Comparison of ENCODE assay signal across 21 mouse cellular contexts in the genomic region with DNA sequence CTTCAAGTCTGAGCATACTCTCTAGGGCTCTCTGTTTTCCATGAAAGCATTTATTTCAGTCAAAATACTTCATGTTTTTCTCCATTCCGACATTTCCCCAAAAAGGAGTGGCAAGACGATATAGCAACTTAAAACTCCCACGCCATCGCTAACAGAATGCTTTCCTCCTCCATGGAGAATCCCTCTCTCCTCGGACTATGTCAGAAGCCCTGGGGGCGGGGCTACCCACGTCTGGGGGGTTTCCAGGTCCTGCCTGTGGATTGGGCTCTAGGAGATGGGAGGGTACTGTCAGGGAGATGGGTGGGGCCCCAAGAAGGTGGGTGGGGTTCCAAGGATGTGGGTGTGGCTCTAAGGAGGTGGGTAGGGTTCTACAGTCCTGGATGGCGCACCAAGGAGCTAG.
DNase-seq lines count a peak whose midpoint lies in the region; ATAC-seq and TF ChIP-seq lines count a peak whose summit lies in the region.
"Had no signal": no experiment of that assay in that cellular context is flagged by ENCODE, and none has a peak within 500 bp of the region (broad histone marks: within the 10 kb centered on the region; RNA-seq: fewer than 3 reads in every experiment).

No protein-coding gene starts in this region.

- no peaks in the 10 kb centered on the region for H3K27me3 ChIP-seq in stomach, postnatal 0 days (ENCODE audit: control insufficient read depth, insufficient read depth, low read length)
- no peaks in the 10 kb centered on the region for H3K27me3 ChIP-seq in midbrain, embryonic 10.5 days (ENCODE audit: low read depth, poor library complexity, severe bottlenecking)
- H3K27me3 ChIP-seq: embryonic facial prominence, embryonic 12.5 days; forebrain, embryonic 13.5 days; forebrain, embryonic 15.5 days had no signal

- DNase-seq in lung, postnatal 10 days, result peak; percentile 6
- no peak for DNase-seq in lung, postnatal 14 days
- DNase-seq in R1 (ENCODE audit: low read depth, low spot score), result peak; percentile 44
- DNase-seq in stomach, postnatal 0 days (ENCODE audit: low spot score), result peak; percentile 16
- no peak for DNase-seq in midbrain, embryonic 10.5 days (ENCODE audit: low spot score)
- no peak for DNase-seq in urinary bladder, postnatal 36 days (ENCODE audit: low spot score in 2 of 2)
- DNase-seq: adrenal gland, adult 2 months; adrenal gland, postnatal 10 days; adrenal gland, postnatal 25 days; cerebellum, adult 11-12 months; cerebellum, adult 2 months; cerebellum, adult 9-10 months; cerebellum, postnatal 10 days; cerebellum, postnatal 25 days; forebrain, postnatal 0 days had no signal

- no peak overlapping the region for H3K27ac ChIP-seq in stomach, postnatal 0 days (replicated peaks)
- H3K27ac ChIP-seq in midbrain, embryonic 10.5 days (replicated peaks), result no peak overlapping the region
- H3K27ac ChIP-seq: embryonic facial prominence, embryonic 10.5 days; embryonic facial prominence, embryonic 12.5 days; forebrain, embryonic 13.5 days; forebrain, embryonic 15.5 days had no signal

- WGBS in stomach, postnatal 0 days, result 76% methylated on average over 8 of the region's 8 CpGs
- WGBS in midbrain, embryonic 10.5 days, result 85% methylated on average over 8 of the region's 8 CpGs

- H3K4me2 ChIP-seq in stomach, postnatal 0 days (replicated peaks; ENCODE audit: low read depth), result no peak overlapping the region
- H3K4me2 ChIP-seq: embryonic facial prominence, embryonic 12.5 days; forebrain, embryonic 13.5 days; forebrain, embryonic 15.5 days had no signal

- H3K4me3 ChIP-seq in stomach, postnatal 0 days (ENCODE audit: low read depth, low read length), result no peak overlapping the region
- no peak overlapping the region for H3K4me3 ChIP-seq in midbrain, embryonic 10.5 days
- H3K4me3 ChIP-seq: embryonic facial prominence, embryonic 10.5 days; embryonic facial prominence, embryonic 12.5 days; forebrain, embryonic 13.5 days; forebrain, embryonic 15.5 days had no signal

- TF ChIP-seq EP300 in stomach, postnatal 0 days (optimal IDR thresholded peaks at IDR 0.05), result no peak

- ATAC-seq in stomach, postnatal 0 days (ENCODE audit: low FRiP score, low TSS enrichment), result no peak
- ATAC-seq: forebrain, embryonic 13.5 days; forebrain, embryonic 15.5 days; forebrain, postnatal 0 days; Patski had no signal

- H3K9ac ChIP-seq in stomach, postnatal 0 days (ENCODE audit: low read length), result no peak overlapping the region
- H3K9ac ChIP-seq: embryonic facial prominence, embryonic 12.5 days; forebrain, embryonic 13.5 days; forebrain, embryonic 15.5 days; forebrain, postnatal 0 days had no signal

- no peaks in the 10 kb centered on the region for H3K36me3 ChIP-seq in stomach, postnatal 0 days (ENCODE audit: control insufficient read depth, insufficient read depth, low read length)
- H3K36me3 ChIP-seq in midbrain, embryonic 10.5 days, result no peaks in the 10 kb centered on the region
- H3K36me3 ChIP-seq: embryonic facial prominence, embryonic 10.5 days; embryonic facial prominence, embryonic 12.5 days; forebrain, embryonic 15.5 days; G1E had no signal

- no peaks in the 10 kb centered on the region for H3K4me1 ChIP-seq in stomach, postnatal 0 days (replicated peaks; ENCODE audit: control insufficient read depth, insufficient read depth)
- H3K4me1 ChIP-seq in midbrain, embryonic 10.5 days, result no peaks in the 10 kb centered on the region
- H3K4me1 ChIP-seq: embryonic facial prominence, embryonic 10.5 days; embryonic facial prominence, embryonic 12.5 days; forebrain, embryonic 13.5 days; forebrain, embryonic 15.5 days had no signal

- TF ChIP-seq CTCF in stomach, postnatal 0 days (IDR thresholded peaks at IDR 0.05; ENCODE audit: low read depth), result no peak

- no peaks in the 10 kb centered on the region for H3K9me3 ChIP-seq in stomach, postnatal 0 days (ENCODE audit: control insufficient read depth, low read length)
- no peaks in the 10 kb centered on the region for H3K9me3 ChIP-seq in midbrain, embryonic 10.5 days (replicated peaks)
- H3K9me3 ChIP-seq: embryonic facial prominence, embryonic 10.5 days; embryonic facial prominence, embryonic 12.5 days; forebrain, embryonic 13.5 days; forebrain, embryonic 15.5 days had no signal

Comparison
In these comparisons a context has a peak if more than half of its experiments do, and no peak if none do; other contexts are left out.
1. DNase-seq: peak in lung, postnatal 10 days (single experiment), R1 (single experiment) and stomach, postnatal 0 days (single experiment); none in lung, postnatal 14 days (single experiment), midbrain, embryonic 10.5 days (single experiment) and urinary bladder, postnatal 36 days (0 of 2).